Mouse (Mus musculus) gastrocnemius, postnatal 14 days (tissue): ENCODE results near the gene Nadsyn1. TPM values are rescaled to one million over a fixed set of nuclear protein-coding genes. Genes with fewer than 3 reads are reported as not detected.

Experiments used
- DNase-seq: peaks from one replicate; pipeline ENCODE4 v3.0.0; 2021; ENCODE audit warnings: mixed read lengths
- intact Hi-C: fragments of 180-260 bp; cut with DNase I; formaldehyde crosslinking; loops from one replicate; pipeline ENCODE4 v1.15.1; 2025; ENCODE audit warnings: low total_unique reads
- total RNA-seq, 2 experiments: library from RNA; stranded (reverse); gene quantifications; 2 replicates each; pipeline ENCODE4 v1.2.3; 2021

Gene Nadsyn1
- total RNA-seq, 2 experiments from 2014 or later, result 3.6 to 3.9 TPM

- no peak for DNase-seq
- intact Hi-C loops, result no loop called here
Measured at GRCm38 (mm10) chr7:143819201-143819600, 3.4 kb downstream of the Nadsyn1 start.

GRCm38 (mm10) chr7:143808909-143809308, 13.7 kb downstream of the Nadsyn1 start:
- intact Hi-C loops, result no loop called here
- DNase-seq, result no peak

- DNase-seq, result no peak
- intact Hi-C loops, result no loop called here
Measured at GRCm38 (mm10) chr7:143805199-143805624, 17.4 kb downstream of the Nadsyn1 start.

- DNase-seq, result no peak
- intact Hi-C loops, result no loop called here
Measured at GRCm38 (mm10) chr7:143801195-143802065, 21.2 kb downstream of the Nadsyn1 start.

GRCm38 (mm10) chr7:143800770-143801169, 21.9 kb downstream of the Nadsyn1 start:
- intact Hi-C loops, result no loop called here
- no peak for DNase-seq

GRCm38 (mm10) chr7:143798783-143799182, 23.9 kb downstream of the Nadsyn1 start:
- intact Hi-C loops, result no loop called here
- DNase-seq, result no peak

GRCm38 (mm10) chr7:143793121-143793520, 29.5 kb downstream of the Nadsyn1 start:
- no peak for DNase-seq
- intact Hi-C loops, result no loop called here

- no peak for DNase-seq
- intact Hi-C loops, result no loop called here
Measured at GRCm38 (mm10) chr7:143792336-143792985, 30.2 kb downstream of the Nadsyn1 start.

GRCm38 (mm10) chr7:143783996-143784829, 38.4 kb downstream of the Nadsyn1 start, which contains the start of gene Mrgpre:
Gene Mrgpre (minus strand): TSS chr7:143784500.
- intact Hi-C loops, result no loop called here
- peak; percentile 90 for DNase-seq

GRCm38 (mm10) chr7:143783378-143783995, 39.2 kb downstream of the Nadsyn1 start:
- no peak for DNase-seq
- intact Hi-C loops, result no loop called here

- DNase-seq, result no peak
- intact Hi-C loops, result no loop called here
Measured at GRCm38 (mm10) chr7:143777375-143777774, 45.3 kb downstream of the Nadsyn1 start.

- no peak for DNase-seq
- intact Hi-C loops, result no loop called here
Measured at GRCm38 (mm10) chr7:143776137-143776536, 46.5 kb downstream of the Nadsyn1 start.

GRCm38 (mm10) chr7:143769461-143769860, 53.2 kb downstream of the Nadsyn1 start:
- DNase-seq, result no peak
- intact Hi-C loops, result no loop called here

GRCm38 (mm10) chr7:143768267-143768666, 54.4 kb downstream of the Nadsyn1 start:
- intact Hi-C loops, result no loop called here
- no peak for DNase-seq

- no peak for DNase-seq
- intact Hi-C loops, result no loop called here
Measured at GRCm38 (mm10) chr7:143766893-143767292, 55.8 kb downstream of the Nadsyn1 start, which contains the start of gene Mrgprg. Gene Mrgprg (minus strand): TSS chr7:143766993.

- DNase-seq, result no peak
- intact Hi-C loops, result loop anchor here (5.0 kb wide), 1 partner anchor 183 kb away; no protein-coding TSS in a partner anchor
Measured at GRCm38 (mm10) chr7:143764876-143765530, 57.6 kb downstream of the Nadsyn1 start.

- intact Hi-C loops, result loop anchor here (5.0 kb wide), 1 partner anchor 181 kb away; no protein-coding TSS in a partner anchor
- DNase-seq, result no peak
Measured at GRCm38 (mm10) chr7:143763794-143764193, 58.9 kb downstream of the Nadsyn1 start.

GRCm38 (mm10) chr7:143758956-143759355, 63.7 kb downstream of the Nadsyn1 start:
- DNase-seq, result no peak
- intact Hi-C loops, result loop anchor here (10.0 kb wide), 1 partner anchor 274 kb away; no protein-coding TSS in a partner anchor

GRCm38 (mm10) chr7:143757696-143758095, 65.0 kb downstream of the Nadsyn1 start:
- intact Hi-C loops, result loop anchor here (10.0 kb wide), 1 partner anchor 273 kb away; no protein-coding TSS in a partner anchor
- DNase-seq, result no peak
